Mouse (Mus musculus) hindbrain, embryonic 12.5 days (tissue): ENCODE measurements around the gene Abtb2. TPM values are rescaled to one million over a fixed set of nuclear protein-coding genes. Genes with fewer than 3 reads are reported as not detected.

ENCODE experiments used
- ATAC-seq: fragments of 200-750 bp; cut with Nextera tagmentation; 2 replicates; pipeline ENCODE4 v1.8.0; 2017; ENCODE audit warnings: moderate TSS enrichment; ENCODE audit not compliant: low FRiP score
- H3K27ac ChIP-seq: fragments of 300-500 bp; sonication (generic); 2 replicates; pipeline ENCODE4 v1.5.1; 2016; ENCODE audit warnings: mild to moderate bottlenecking
- H3K27me3 ChIP-seq: fragments of 300-500 bp; sonication (generic); 2 replicates; pipeline ENCODE4 v1.6.1; 2016; ENCODE audit warnings: mild to moderate bottlenecking
- H3K36me3 ChIP-seq: fragments of 300-500 bp; sonication (generic); 2 replicates; pipeline ENCODE4 v1.6.1; 2016; ENCODE audit warnings: mild to moderate bottlenecking
- H3K4me1 ChIP-seq: fragments of 300-500 bp; sonication (generic); 2 replicates; pipeline ENCODE4 v1.6.1; 2016
- H3K4me2 ChIP-seq: fragments of 300-500 bp; sonication (generic); replicated peaks from 2 replicates; pipeline ENCODE4 v1.6.1; 2016; ENCODE audit warnings: mild to moderate bottlenecking
- H3K4me3 ChIP-seq: fragments of 300-500 bp; sonication (generic); 2 replicates; pipeline ENCODE4 v1.5.1; 2016; ENCODE audit warnings: mild to moderate bottlenecking
- H3K9ac ChIP-seq: fragments of 300-500 bp; sonication (generic); 2 replicates; pipeline ENCODE4 v1.6.1; 2016; ENCODE audit warnings: mild to moderate bottlenecking, moderate library complexity
- H3K9me3 ChIP-seq: fragments of 300-500 bp; sonication (generic); replicated peaks from 2 replicates; pipeline ENCODE4 v1.6.1; 2016; ENCODE audit warnings: mild to moderate bottlenecking
- WGBS: fragments of 180-500 bp; shearing (Covaris S2); methylation state at CpG from one replicate; pipeline ENCODE4 v1.1.7; 2016; 5-methylcytosine and 5-hydroxymethylcytosine counted together
- polyA plus RNA-seq: library from polyadenylated mRNA; unstranded; fragments of >200 nt; fragmentation: Nextera tagmentation; extraction: Ambion mirVana; gene quantifications from 2 replicates; pipeline ENCODE4 v1.2.1, GENCODE M21; 2016

The Abtb2 gene
- polyA plus RNA-seq, 1 experiment from 2014 or later = 27.3 TPM

DNA sequence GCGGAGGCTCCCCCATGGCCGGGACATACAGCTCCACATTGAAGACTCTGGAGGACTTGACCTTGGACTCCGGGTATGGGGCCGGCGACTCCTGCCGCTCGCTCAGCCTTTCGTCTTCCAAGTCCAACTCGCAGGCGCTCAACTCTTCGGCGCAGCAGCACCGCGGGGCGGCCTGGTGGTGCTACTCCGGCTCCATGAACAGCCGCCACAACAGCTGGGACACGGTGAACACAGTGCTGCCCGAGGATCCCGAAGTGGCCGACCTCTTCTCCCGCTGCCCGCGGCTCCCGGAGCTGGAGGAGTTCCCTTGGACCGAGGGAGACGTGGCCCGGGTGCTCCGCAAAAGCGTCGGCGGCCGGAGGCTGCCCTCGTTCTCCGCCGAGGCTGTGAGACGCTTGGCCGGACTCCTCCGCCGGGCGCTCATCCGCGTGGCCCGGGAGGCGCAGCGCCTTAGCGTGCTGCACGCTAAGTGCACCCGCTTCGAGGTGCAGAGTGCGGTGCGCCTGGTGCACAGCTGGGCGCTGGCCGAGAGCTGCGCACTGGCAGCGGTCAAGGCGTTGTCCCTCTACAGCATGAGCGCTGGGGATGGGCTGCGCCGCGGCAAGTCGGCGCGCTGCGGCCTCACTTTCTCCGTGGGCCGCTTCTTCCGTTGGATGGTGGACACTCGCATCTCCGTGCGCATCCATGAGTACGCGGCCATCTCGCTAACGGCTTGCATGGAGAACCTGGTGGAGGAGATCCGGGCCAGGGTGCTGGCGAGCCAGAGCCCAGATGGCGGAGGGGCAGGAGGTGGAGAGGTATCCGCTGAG lies 807 bp downstream of the Abtb2 start:
- ATAC-seq = peak; percentile 36
- Histone ChIP-seq H3K27ac (peak overlapping the region; percentile 86), H3K27me3 (peaks cover 11% of the 10 kb centered on the region), H3K9ac (peak overlapping the region; percentile 78), H3K4me3 (peak overlapping the region; percentile 81), H3K9me3 (no peaks in the 10 kb centered on the region), H3K36me3 (no peaks in the 10 kb centered on the region), H3K4me2 (peak overlapping the region; percentile 91), H3K4me1 (peaks cover 49% of the 10 kb centered on the region)
- WGBS = under 1% methylated on average over 79 of the region's 79 CpGs

DNA sequence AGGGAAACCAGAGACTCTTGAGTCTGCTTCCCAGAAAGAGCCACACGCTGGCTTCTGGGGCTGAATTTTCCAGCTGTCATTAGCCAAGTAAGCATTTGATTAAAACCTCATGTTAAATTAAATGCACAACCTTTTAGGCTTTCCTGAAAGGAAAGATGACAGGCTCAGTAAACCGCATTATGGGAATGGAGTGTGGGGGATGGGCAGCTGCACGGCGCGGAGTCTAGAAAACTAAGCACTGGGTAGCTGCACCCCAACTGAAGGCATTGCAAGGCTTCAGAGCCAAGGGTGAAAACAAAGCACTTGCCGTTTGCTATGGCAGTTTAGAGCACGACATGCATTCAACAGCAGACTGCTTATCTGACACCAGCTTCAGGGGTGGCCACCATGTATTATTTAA lies 2.1 kb downstream of the Abtb2 start:
- Histone ChIP-seq H3K4me2 (peak overlapping the region; percentile 91), H3K4me1 (peaks cover 58% of the 10 kb centered on the region), H3K9ac (peak overlapping the region; percentile 78), H3K9me3 (no peaks in the 10 kb centered on the region), H3K27me3 (peaks cover 4% of the 10 kb centered on the region), H3K4me3 (peak overlapping the region; percentile 81), H3K36me3 (no peaks in the 10 kb centered on the region), H3K27ac (no peak overlapping the region)
- no peak for ATAC-seq
- 17% methylated on average over 7 of the region's 7 CpGs for WGBS

DNA sequence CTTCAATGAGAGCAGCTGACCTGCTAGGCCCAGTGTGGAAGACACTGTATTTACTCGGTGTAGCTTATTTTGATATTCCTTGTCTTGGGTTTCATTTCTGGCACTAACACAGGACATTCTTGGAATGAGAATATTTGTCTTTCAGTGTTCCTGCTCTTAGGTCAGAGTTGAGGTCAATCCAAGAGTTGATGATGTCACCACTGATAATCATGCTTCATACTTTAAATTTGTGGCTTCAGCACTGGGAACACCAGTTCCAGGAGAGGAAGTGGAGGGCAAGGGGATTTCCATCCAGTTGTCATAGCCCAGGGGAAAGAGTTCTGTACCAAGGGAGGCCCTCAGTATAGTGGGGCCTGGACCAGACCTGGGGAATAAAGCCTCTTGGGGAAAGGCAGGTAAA lies 3.6 kb downstream of the Abtb2 start:
- Histone ChIP-seq H3K9ac (no peak overlapping the region), H3K4me3 (peak overlapping the region; percentile 81), H3K27me3 (no peaks in the 10 kb centered on the region; the same call in 1 of the 2 replicates), H3K9me3 (no peaks in the 10 kb centered on the region), H3K4me2 (peak overlapping the region; percentile 91), H3K4me1 (peaks cover 58% of the 10 kb centered on the region), H3K36me3 (no peaks in the 10 kb centered on the region), H3K27ac (no peak overlapping the region)
- 45% methylated on average over 1 of the region's 1 CpGs for WGBS
- no peak for ATAC-seq

DNA sequence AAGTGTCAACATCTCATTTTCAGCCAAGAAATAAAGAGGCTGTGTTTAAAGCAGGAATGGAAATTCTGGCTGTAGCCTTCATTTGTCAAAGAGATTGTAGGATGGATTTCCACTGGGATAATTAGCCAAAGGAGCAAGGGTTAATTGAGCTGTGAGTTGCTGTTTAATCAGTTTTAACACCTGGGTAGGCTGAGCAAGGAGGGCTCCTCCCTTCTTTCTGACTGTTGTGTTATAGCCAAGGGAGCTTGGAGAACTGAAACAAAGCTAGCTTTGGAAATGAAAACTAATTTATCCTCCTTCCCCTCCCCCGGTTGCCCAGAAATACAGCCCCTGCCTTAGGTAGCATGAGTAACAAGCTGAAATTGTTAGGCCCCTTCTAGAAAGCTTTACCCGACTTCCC lies 6.2 kb downstream of the Abtb2 start:
- peaks cover 46% of the 10 kb centered on the region for H3K4me1 ChIP-seq
- H3K36me3 ChIP-seq = no peaks in the 10 kb centered on the region
- no peak overlapping the region; the same call in 1 of the 2 replicates for H3K4me2 ChIP-seq
- H3K9ac ChIP-seq = no peak overlapping the region
- H3K9me3 ChIP-seq = no peaks in the 10 kb centered on the region
- 72% methylated on average over 2 of the region's 2 CpGs for whole genome bisulfite sequencing
- no peaks in the 10 kb centered on the region; the same call in 1 of the 2 replicates for H3K27me3 ChIP-seq
- ATAC-seq = no peak
- H3K27ac ChIP-seq = no peak overlapping the region
- no peak overlapping the region for H3K4me3 ChIP-seq

DNA sequence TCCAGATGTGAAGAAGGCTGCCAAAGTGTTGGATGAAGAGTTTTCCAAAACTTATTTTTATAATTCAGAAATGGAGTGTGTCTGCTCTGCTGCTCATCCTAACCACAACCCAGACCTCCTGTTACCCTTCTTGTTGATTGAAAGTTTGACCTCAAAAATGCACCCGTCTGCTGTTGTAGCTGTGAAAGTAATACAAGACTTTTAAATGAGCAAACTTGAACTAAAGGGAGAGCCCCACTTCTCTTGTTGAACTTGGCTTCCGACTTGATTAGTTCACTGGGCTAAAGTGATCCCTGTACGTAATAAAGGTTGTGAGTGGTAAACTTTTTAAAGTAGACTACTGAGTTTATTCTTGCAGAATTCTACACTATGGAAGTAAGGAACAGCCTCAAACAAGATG lies 10.3 kb downstream of the Abtb2 start:
- H3K4me1 ChIP-seq = peaks cover 36% of the 10 kb centered on the region
- H3K36me3 ChIP-seq = no peaks in the 10 kb centered on the region
- no peak overlapping the region for H3K9ac ChIP-seq
- whole genome bisulfite sequencing = 81% methylated on average over 3 of the region's 3 CpGs
- no peak for ATAC-seq
- H3K9me3 ChIP-seq = no peaks in the 10 kb centered on the region
- no peak overlapping the region for H3K4me2 ChIP-seq
- no peaks in the 10 kb centered on the region for H3K27me3 ChIP-seq
- no peak overlapping the region for H3K27ac ChIP-seq
- H3K4me3 ChIP-seq = no peak overlapping the region

DNA sequence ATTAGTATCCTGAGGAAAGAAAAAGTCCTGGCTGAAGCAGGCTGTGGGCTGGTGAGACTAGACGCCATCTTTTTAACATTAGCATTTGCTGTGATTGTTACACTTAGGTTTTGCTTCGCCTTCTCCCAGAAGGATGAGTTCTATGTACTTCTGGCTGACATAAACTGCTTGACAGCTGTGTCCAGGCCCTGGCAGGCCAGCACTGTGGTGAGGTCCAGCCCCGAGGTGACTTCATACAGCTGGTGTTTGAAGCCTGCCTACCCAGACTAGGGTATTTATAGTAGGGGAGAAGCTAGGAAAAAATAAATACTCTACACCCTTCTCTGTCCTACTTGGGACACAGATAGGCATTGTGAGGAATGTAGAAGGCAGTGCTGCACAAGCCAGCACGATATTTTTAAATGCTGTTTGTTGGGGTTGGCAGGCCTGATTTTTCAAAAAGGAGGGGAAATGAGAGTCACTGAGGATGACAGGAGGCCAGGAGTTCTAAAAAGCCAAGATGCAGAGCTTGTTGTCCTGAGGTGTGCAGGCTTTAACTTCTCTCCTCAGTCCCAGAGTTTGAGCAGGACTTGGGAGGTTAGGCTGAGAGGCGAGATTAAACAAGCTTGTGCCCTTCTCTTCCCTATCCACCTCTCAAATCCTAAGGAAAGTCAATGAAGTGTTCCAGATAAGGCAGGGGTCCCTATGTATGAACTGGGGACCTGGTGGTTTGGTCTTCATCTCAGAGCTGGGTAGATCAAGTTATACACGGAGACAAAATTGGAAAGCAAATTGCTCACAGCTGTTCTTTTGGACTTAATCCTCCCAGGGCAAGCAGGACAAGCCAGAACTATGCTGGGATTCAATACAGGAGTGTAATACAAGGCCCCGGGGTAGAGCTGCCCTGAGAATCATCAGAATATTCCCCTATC lies 11.9 kb downstream of the Abtb2 start:
- Histone ChIP-seq H3K4me1 (peaks cover 29% of the 10 kb centered on the region), H3K9me3 (no peaks in the 10 kb centered on the region), H3K36me3 (no peaks in the 10 kb centered on the region), H3K9ac (no peak overlapping the region), H3K27me3 (no peaks in the 10 kb centered on the region), H3K27ac (no peak overlapping the region), H3K4me2 (no peak overlapping the region), H3K4me3 (no peak overlapping the region)
- ATAC-seq = no peak
- 74% methylated on average over 7 of the region's 7 CpGs for WGBS

DNA sequence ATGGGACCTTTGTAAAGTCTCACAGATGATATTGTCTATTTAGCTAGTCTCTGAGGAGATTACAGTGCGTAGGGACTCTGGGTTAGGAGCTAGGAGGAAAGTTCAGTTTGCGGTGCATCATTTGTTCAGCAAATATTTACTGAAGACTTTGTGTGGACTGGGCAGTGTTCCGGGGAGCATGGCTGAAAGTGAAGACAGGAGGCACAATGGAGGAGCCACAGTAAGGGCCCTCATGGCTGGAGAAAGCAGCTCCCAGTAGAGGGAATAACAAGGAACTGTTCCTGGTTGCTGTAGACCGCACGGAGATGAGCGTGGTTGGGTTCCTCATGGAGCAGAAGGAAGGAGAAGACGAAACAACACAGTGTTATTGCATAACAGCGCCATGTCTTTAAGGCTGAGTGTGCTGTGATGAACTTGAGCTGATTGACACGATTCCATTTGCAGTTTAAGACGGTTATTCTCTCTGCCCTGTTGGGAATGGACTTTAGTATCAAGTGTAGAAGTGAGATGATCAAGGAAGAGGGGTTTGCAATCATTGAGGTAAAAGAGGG lies 12.6 kb downstream of the Abtb2 start:
- ATAC-seq = no peak
- H3K9me3 ChIP-seq = no peaks in the 10 kb centered on the region
- no peaks in the 10 kb centered on the region for H3K36me3 ChIP-seq
- no peak overlapping the region for H3K9ac ChIP-seq
- no peak overlapping the region for H3K4me3 ChIP-seq
- H3K4me1 ChIP-seq = peaks cover 33% of the 10 kb centered on the region
- H3K4me2 ChIP-seq = no peak overlapping the region
- no peak overlapping the region for H3K27ac ChIP-seq
- no peaks in the 10 kb centered on the region for H3K27me3 ChIP-seq
- WGBS = 93% methylated on average over 10 of the region's 10 CpGs

DNA sequence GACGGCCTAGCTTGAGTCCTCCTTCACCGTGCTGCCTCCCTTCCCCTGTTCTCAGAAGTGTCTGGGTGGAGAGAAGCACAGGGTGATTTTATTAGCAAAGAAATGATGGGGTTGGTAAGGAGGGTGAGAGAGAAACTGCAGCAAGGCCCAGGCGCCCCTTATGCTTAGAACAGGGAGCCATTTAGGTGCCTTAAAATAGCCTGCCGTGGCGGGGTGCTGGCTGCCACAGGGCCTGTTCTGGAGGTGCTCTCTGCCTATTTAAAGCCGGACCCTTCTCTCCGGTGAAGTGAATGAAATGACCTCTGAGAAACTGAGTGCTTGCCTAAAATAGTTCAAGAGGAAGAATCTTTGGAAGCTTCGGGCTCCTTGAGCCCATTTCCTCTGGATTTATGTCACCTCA lies 14.6 kb downstream of the Abtb2 start:
- Histone ChIP-seq H3K9me3 (no peaks in the 10 kb centered on the region), H3K4me1 (peaks cover 35% of the 10 kb centered on the region), H3K27me3 (no peaks in the 10 kb centered on the region), H3K9ac (no peak overlapping the region), H3K4me2 (no peak overlapping the region), H3K36me3 (no peaks in the 10 kb centered on the region), H3K27ac (no peak overlapping the region), H3K4me3 (no peak overlapping the region)
- WGBS = 82% methylated on average over 8 of the region's 8 CpGs
- ATAC-seq = no peak

DNA sequence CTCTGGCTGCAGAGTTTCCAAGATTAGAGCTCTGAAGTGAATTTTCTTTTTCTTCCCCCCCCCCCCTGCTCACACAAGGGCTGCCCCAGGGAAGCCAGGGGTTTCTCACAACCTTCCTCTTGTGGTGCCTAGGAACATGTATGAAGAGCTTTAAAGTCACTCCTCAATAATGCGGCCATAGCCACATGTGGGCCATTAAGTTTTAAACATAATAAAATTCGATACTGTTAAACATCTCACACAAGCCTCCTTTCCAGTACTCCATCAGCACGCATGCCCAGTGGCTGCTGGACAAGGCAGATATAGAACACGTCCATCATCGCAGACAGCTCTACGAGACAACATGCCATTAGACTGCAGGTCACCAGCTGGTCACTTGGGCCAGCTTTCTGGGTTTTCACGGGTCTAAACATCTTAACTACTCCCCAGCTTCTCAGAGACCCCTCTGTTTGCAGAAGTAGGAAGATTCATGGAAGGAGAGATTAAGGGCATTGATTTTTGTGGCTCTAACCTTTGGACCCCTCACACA lies 15.3 kb downstream of the Abtb2 start:
- H3K27me3 ChIP-seq = no peaks in the 10 kb centered on the region
- H3K9ac ChIP-seq = no peak overlapping the region
- 60% methylated on average over 7 of the region's 7 CpGs for WGBS
- no peak overlapping the region for H3K27ac ChIP-seq
- no peak for ATAC-seq
- no peaks in the 10 kb centered on the region for H3K9me3 ChIP-seq
- no peak overlapping the region for H3K4me3 ChIP-seq
- H3K36me3 ChIP-seq = no peaks in the 10 kb centered on the region
- no peak overlapping the region for H3K4me2 ChIP-seq
- peaks cover 37% of the 10 kb centered on the region for H3K4me1 ChIP-seq

DNA sequence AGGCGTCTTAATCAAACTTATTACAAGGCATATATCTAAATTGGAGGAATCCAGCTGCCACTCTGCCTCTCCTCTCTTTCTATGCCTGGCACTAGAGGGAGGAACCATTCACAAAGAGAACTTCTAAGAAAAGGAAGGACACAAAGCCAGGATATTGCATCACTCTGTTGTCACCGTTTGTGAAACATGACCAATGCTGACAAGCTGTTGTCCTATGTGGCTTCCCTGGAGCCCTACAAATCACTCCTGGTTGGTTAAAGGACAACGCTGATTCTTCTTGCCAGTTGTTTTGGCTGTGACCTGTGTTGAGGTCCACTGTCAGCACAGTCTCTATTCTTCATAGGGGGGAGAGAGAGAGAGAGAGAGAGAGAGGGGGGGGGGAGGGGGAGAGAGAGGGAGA lies 17.2 kb downstream of the Abtb2 start:
- 54% methylated on average over 3 of the region's 3 CpGs for whole genome bisulfite sequencing
- H3K9ac ChIP-seq = no peak overlapping the region

DNA sequence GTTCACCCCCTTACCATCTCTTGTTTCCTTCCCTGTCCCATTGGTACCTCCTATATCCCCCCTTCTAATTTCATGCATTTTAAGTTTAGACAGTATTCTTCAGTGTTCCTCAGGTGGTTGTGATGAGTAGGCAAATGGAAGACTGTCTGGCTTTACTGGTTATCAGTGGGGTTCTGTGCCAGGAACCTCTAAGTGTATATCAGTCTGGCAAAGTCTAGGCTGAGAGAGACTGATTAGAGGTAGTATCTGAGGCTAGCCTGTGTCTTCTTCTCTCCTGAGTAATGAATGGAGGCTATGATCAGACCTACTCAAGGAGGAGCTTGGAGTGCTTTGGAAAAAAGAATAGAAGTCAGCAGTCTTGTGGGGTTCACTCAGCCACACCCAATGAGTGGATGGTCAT lies 18.0 kb downstream of the Abtb2 start:
- H3K27ac ChIP-seq = no peak overlapping the region
- no peaks in the 10 kb centered on the region for H3K27me3 ChIP-seq
- no peak for ATAC-seq
- H3K36me3 ChIP-seq = no peaks in the 10 kb centered on the region
- H3K4me1 ChIP-seq = peaks cover 39% of the 10 kb centered on the region
- H3K9ac ChIP-seq = no peak overlapping the region
- H3K9me3 ChIP-seq = no peaks in the 10 kb centered on the region
- no peak overlapping the region for H3K4me2 ChIP-seq
- no peak overlapping the region for H3K4me3 ChIP-seq

More for the DNA sequence above, 17.2 kb downstream of the Abtb2 start:
- no peak overlapping the region for H3K4me3 ChIP-seq
- H3K4me1 ChIP-seq = peaks cover 36% of the 10 kb centered on the region
- H3K36me3 ChIP-seq = no peaks in the 10 kb centered on the region
- H3K9me3 ChIP-seq = no peaks in the 10 kb centered on the region
- H3K27ac ChIP-seq = no peak overlapping the region
- no peak overlapping the region for H3K4me2 ChIP-seq
- no peak for ATAC-seq
- no peaks in the 10 kb centered on the region for H3K27me3 ChIP-seq

DNA sequence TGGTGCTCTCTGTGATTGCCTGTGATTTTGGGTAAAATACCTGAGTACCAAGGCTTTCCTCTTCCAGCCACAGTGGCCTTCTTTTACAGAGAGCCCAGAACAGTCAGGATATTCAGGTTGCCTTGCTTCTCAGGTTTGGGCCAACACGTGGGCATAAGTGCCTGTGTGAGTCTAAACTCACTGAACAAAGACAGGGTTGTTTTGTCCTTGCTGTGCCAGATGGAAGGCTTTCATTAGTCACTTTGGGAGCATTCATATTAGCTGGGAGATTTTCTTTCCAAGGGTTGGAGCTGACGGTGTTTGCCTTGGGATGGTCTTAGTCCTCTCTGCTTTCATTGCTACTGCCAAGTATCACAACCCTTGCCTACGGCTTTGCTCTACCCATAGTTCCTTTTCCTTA lies 20.3 kb downstream of the Abtb2 start:
- no peak overlapping the region for H3K4me2 ChIP-seq
- H3K9me3 ChIP-seq = no peaks in the 10 kb centered on the region
- ATAC-seq = no peak
- no peak overlapping the region for H3K9ac ChIP-seq
- H3K4me3 ChIP-seq = no peak overlapping the region
- no peak overlapping the region for H3K27ac ChIP-seq
- H3K27me3 ChIP-seq = no peaks in the 10 kb centered on the region
- H3K36me3 ChIP-seq = no peaks in the 10 kb centered on the region
- 64% methylated on average over 3 of the region's 3 CpGs for whole genome bisulfite sequencing
- peaks cover 24% of the 10 kb centered on the region for H3K4me1 ChIP-seq
